In genomic region chr10:78264735-78265134, GRCm38 (mm10) we compare ENCODE assay signal across 18 mouse cellular contexts. TPM values are rescaled to one million over a fixed set of nuclear protein-coding genes. Genes with fewer than 3 reads are reported as not detected.
DNase-seq lines count a peak whose midpoint lies in the region; ATAC-seq and TF ChIP-seq lines count a peak whose summit lies in the region.
"Had no signal": no experiment of that assay in that cellular context is flagged by ENCODE, and none has a peak within 500 bp of the region (broad histone marks: within the 10 kb centered on the region; RNA-seq: fewer than 3 reads in every experiment).

No protein-coding gene starts in this region.

- no peaks in the 10 kb centered on the region for H3K36me3 ChIP-seq in CH12.LX (replicated peaks in 1 of 2; ENCODE audit: control insufficient read depth in 1 of 2, insufficient read depth in 1 of 2, low read length in 1 of 2)
- no peaks in the 10 kb centered on the region for H3K36me3 ChIP-seq in liver, postnatal 0 days (replicated peaks; ENCODE audit: insufficient read depth, low read length)
- H3K36me3 ChIP-seq: heart, embryonic 10.5 days; hindbrain, embryonic 10.5 days; intestine, embryonic 15.5 days; limb, embryonic 10.5 days had no signal

- peak; percentile 72 for ATAC-seq in liver, postnatal 0 days
- ATAC-seq in erythroid progenitor cell, adult 5-6 weeks (replicated peaks; ENCODE audit: low FRiP score, poor library complexity, severe bottlenecking): no peak
- ATAC-seq: forebrain, embryonic 13.5 days; intestine, embryonic 15.5 days had no signal

- in situ Hi-C loops in CH12.LX (cut with MboI; ENCODE audit: low pct_ligation_motif_present, low pct_unique_long_range_greater_than_20kb, low sequenced_read_pairs): no loop called here

- no peak for TF ChIP-seq POLR2A in CH12.LX (IDR thresholded peaks at IDR 0.05; ENCODE audit: low read depth, low read length)

- no peak for TF ChIP-seq CTCF in CH12.LX (conservative IDR thresholded peaks at IDR 0.05 in 1 of 2, IDR thresholded peaks at IDR 0.05 in 1 of 2; ENCODE audit: low read depth in 2 of 2, low read length in 2 of 2)
- TF ChIP-seq CTCF in liver, postnatal 0 days (IDR thresholded peaks at IDR 0.05; ENCODE audit: low read depth): no peak

- peak overlapping the region; percentile 30 for H3K4me2 ChIP-seq in CH12.LX (ENCODE audit: insufficient read depth, low read depth, poor library complexity, severe bottlenecking)
- H3K4me2 ChIP-seq in liver, postnatal 0 days (ENCODE audit: low read depth, low read length): no peak overlapping the region
- H3K4me2 ChIP-seq: forebrain, embryonic 13.5 days; intestine, embryonic 15.5 days had no signal

- TF ChIP-seq EP300 in CH12.LX (IDR thresholded peaks at IDR 0.05; ENCODE audit: low read length): peak; percentile 90
- TF ChIP-seq EP300 in liver, postnatal 0 days (IDR thresholded peaks at IDR 0.05; ENCODE audit: low read depth): 0 out of 2 replicates have a peak, but pooled peaks have one; percentile 18

- no peaks in the 10 kb centered on the region for H3K79me2 ChIP-seq in CH12.LX (replicated peaks; ENCODE audit: control insufficient read depth, extremely low read depth, insufficient read depth, poor library complexity, severe bottlenecking)

- H3K27ac ChIP-seq in CH12.LX (ENCODE audit: insufficient read depth, low read depth): peak overlapping the region; percentile 84
- 0 out of 2 replicates have a peak overlapping the region, but pooled peaks have one; percentile 29 for H3K27ac ChIP-seq in liver, postnatal 0 days (ENCODE audit: low read depth)
- H3K27ac ChIP-seq: forebrain, embryonic 13.5 days; heart, embryonic 10.5 days; hindbrain, embryonic 10.5 days; intestine, embryonic 15.5 days; limb, embryonic 10.5 days; stomach, postnatal 0 days had no signal

- peaks cover 21% of the 10 kb centered on the region for H3K9me3 ChIP-seq in CH12.LX (replicated peaks; ENCODE audit: low read length)
- H3K9me3 ChIP-seq in liver, postnatal 0 days (ENCODE audit: low read length): no peaks in the 10 kb centered on the region
- H3K9me3 ChIP-seq: forebrain, embryonic 13.5 days; heart, embryonic 10.5 days; hindbrain, embryonic 10.5 days; intestine, embryonic 15.5 days; limb, embryonic 10.5 days had no signal

- peaks cover 13 to 37% of the 10 kb centered on the region in 2 experiments for H3K4me1 ChIP-seq in CH12.LX (ENCODE audit: control insufficient read depth in 1 of 2, insufficient read depth in 2 of 2)
- H3K4me1 ChIP-seq in liver, postnatal 0 days (ENCODE audit: insufficient read depth): peaks cover 3% of the 10 kb centered on the region; the same call in 1 of the 2 replicates
- H3K4me1 ChIP-seq: forebrain, embryonic 13.5 days; intestine, embryonic 15.5 days had no signal

- no peaks in the 10 kb centered on the region for H3K27me3 ChIP-seq in CH12.LX (replicated peaks)
- H3K27me3 ChIP-seq in liver, postnatal 0 days (ENCODE audit: insufficient read depth, low read length): no peaks in the 10 kb centered on the region
- H3K27me3 ChIP-seq: forebrain, embryonic 13.5 days; intestine, embryonic 15.5 days had no signal

- H3K4me3 ChIP-seq in CH12.LX (replicated peaks in 1 of 3; ENCODE audit: low read depth in 2 of 3, low read length in 2 of 3, poor library complexity in 1 of 3): no peak overlapping the region
- no peak overlapping the region for H3K4me3 ChIP-seq in liver, postnatal 0 days (ENCODE audit: low read depth, low read length)
- H3K4me3 ChIP-seq: forebrain, embryonic 13.5 days; heart, embryonic 10.5 days; hindbrain, embryonic 10.5 days; intestine, embryonic 15.5 days; limb, embryonic 10.5 days had no signal

- 0 out of 2 replicates have a peak overlapping the region, but pooled peaks have one; percentile 27 for H3K9ac ChIP-seq in CH12.LX (ENCODE audit: insufficient read depth, low read depth)
- no peak overlapping the region for H3K9ac ChIP-seq in liver, postnatal 0 days (replicated peaks)
- H3K9ac ChIP-seq: forebrain, embryonic 13.5 days; intestine, embryonic 15.5 days had no signal

- no peak; the same call in 1 of the 2 replicates for TF ChIP-seq RAD21 in CH12.LX (IDR thresholded peaks at IDR 0.05; ENCODE audit: low read depth, low read length)

- DNase-seq in CH12.LX (ENCODE audit: extremely low read depth): peak; percentile 97
- peak; percentile 10 for DNase-seq in brain, adult 2 months (ENCODE audit: low read depth, low spot score)
- DNase-seq in liver, postnatal 0 days: peak; percentile 55
- DNase-seq in spleen, postnatal 14 days (ENCODE audit: low spot score in 2 of 2): peak; percentile 18 to 27
- DNase-seq in urinary bladder, postnatal 14 days (ENCODE audit: low spot score): no peak
- no peak for DNase-seq in layer of hippocampus, postnatal 25 days (ENCODE audit: extremely low spot score in 1 of 2, low spot score in 1 of 2)
- DNase-seq: adrenal gland, postnatal 14 days; cerebellum, postnatal 25 days; kidney, postnatal 10 days; layer of hippocampus, postnatal 36 days; lung, adult 2 months had no signal

- 39% methylated on average over 3 of the region's 3 CpGs for WGBS in liver, postnatal 0 days (ENCODE audit: insufficient replicate concordance)

- dilution Hi-C loops in CH12.LX (cut with MboI; ENCODE audit: extremely low pct_ligation_motif_present, extremely low pct_unique_long_range_greater_than_20kb, low sequenced_read_pairs): no loop called here

TF ChIP-seq in CH12.LX, 34 proteins besides CTCF, POLR2A, EP300 and RAD21:
- TF ChIP-seq JUND (conservative IDR thresholded peaks at IDR 0.05; ENCODE audit: low read depth, low read length): no peak
- no peak for TF ChIP-seq USF2 (conservative IDR thresholded peaks at IDR 0.05; ENCODE audit: low read depth, low read length)
- TF ChIP-seq BHLHE40 (IDR thresholded peaks at IDR 0.05; ENCODE audit: low read depth, low read length): peak; percentile 85
- no peak for TF ChIP-seq PAX5 (IDR thresholded peaks at IDR 0.05; ENCODE audit: low read length)
- TF ChIP-seq POLR2AphosphoS2 (IDR thresholded peaks at IDR 0.05; ENCODE audit: low read depth, low read length): no peak
- no peak; the same call in 1 of the 2 replicates for TF ChIP-seq JUN (IDR thresholded peaks at IDR 0.05; ENCODE audit: insufficient read depth, low read depth, low read length)
- no peak for TF ChIP-seq GABPA (IDR thresholded peaks at IDR 0.05; ENCODE audit: insufficient replicate concordance, low read depth, low read length)
- peak; percentile 82 for TF ChIP-seq IRF4 (IDR thresholded peaks at IDR 0.05; ENCODE audit: low read depth, low read length)
- no peak; the same call in 1 of the 2 replicates for TF ChIP-seq ZMIZ1 (IDR thresholded peaks at IDR 0.05; ENCODE audit: low read depth, low read length)
- no peak for TF ChIP-seq ZC3H11A (IDR thresholded peaks at IDR 0.05; ENCODE audit: low read depth, low read length)
- 0 out of 2 replicates have a peak, but pooled peaks have one; percentile 14 for TF ChIP-seq NRF1 (IDR thresholded peaks at IDR 0.05; ENCODE audit: low read depth, low read length)
- no peak; the same call in 1 of the 2 replicates for TF ChIP-seq SMC3 (IDR thresholded peaks at IDR 0.05; ENCODE audit: low read depth, low read length)
- TF ChIP-seq CHD1 (IDR thresholded peaks at IDR 0.05; ENCODE audit: low read depth, low read length): no peak
- TF ChIP-seq MEF2A (IDR thresholded peaks at IDR 0.05; ENCODE audit: borderline replicate concordance, low read depth, low read length): peak; percentile 89
- TF ChIP-seq ETS1 (conservative IDR thresholded peaks at IDR 0.05; ENCODE audit: low read depth, low read length): peak; percentile 91
- peak; percentile 66 for TF ChIP-seq HCFC1 (IDR thresholded peaks at IDR 0.05; ENCODE audit: low read depth, low read length)
- no peak; the same call in 1 of the 2 replicates for TF ChIP-seq MAX (IDR thresholded peaks at IDR 0.05; ENCODE audit: low read length)
- no peak for TF ChIP-seq NELFE (IDR thresholded peaks at IDR 0.05; ENCODE audit: low read depth, low read length)
- no peak for TF ChIP-seq MXI1 (IDR thresholded peaks at IDR 0.05; ENCODE audit: low read depth, low read length)
- peak; percentile 62 for TF ChIP-seq MAZ (IDR thresholded peaks at IDR 0.05; ENCODE audit: low read depth, low read length)
- peak; percentile 51; the same call in 1 of the 2 replicates for TF ChIP-seq TBP (conservative IDR thresholded peaks at IDR 0.05; ENCODE audit: low read depth, low read length)
- peak; percentile 70; the same call in 1 of the 2 replicates for TF ChIP-seq MAFK (IDR thresholded peaks at IDR 0.05; ENCODE audit: insufficient replicate concordance, low read length)
- TF ChIP-seq ZKSCAN1 (IDR thresholded peaks at IDR 0.05; ENCODE audit: borderline replicate concordance, low read depth, low read length): no peak
- peak; percentile 59; the same call in 1 of the 2 replicates for TF ChIP-seq MYC (IDR thresholded peaks at IDR 0.05; ENCODE audit: low read depth, low read length)
- peak; percentile 99 for TF ChIP-seq TCF12 (IDR thresholded peaks at IDR 0.05; ENCODE audit: low read depth, low read length)
- TF ChIP-seq UBTF (IDR thresholded peaks at IDR 0.05; ENCODE audit: low read depth, low read length): no peak
- TF ChIP-seq E2F4 (IDR thresholded peaks at IDR 0.05; ENCODE audit: insufficient replicate concordance, low read depth, low read length): no peak
- 0 out of 2 replicates have a peak, but pooled peaks have one; percentile 34 for TF ChIP-seq RCOR1 (conservative IDR thresholded peaks at IDR 0.05; ENCODE audit: low read depth, low read length)
- peak; percentile 55; the same call in 1 of the 2 replicates for TF ChIP-seq CHD2 (IDR thresholded peaks at IDR 0.05; ENCODE audit: low read length)
- peak; percentile 66; the same call in 1 of the 2 replicates for TF ChIP-seq ELF1 (IDR thresholded peaks at IDR 0.05; ENCODE audit: low read depth, low read length)
- no peak for TF ChIP-seq USF1 (IDR thresholded peaks at IDR 0.05; ENCODE audit: low read depth, low read length)
- TF ChIP-seq SIN3A (IDR thresholded peaks at IDR 0.05; ENCODE audit: low read length): peak; percentile 87
- TF ChIP-seq ZNF384 (IDR thresholded peaks at IDR 0.05; ENCODE audit: low read depth, low read length): no peak
- TF ChIP-seq KAT2A (IDR thresholded peaks at IDR 0.05; ENCODE audit: insufficient replicate concordance, low read length): no peak

RNA-seq across cellular contexts. Expression of gene Trappc10, which starts 20.3 kb away (rescaled TPM):
- total RNA-seq in CH12.LX (2012; rRNA removed) (22.1 and 23.4 TPM in 2 replicates), CH12.LX (2014; rRNA removed) (24.7 and 26.5 TPM in 2 replicates)
- polyA plus RNA-seq in CH12.LX (2012; ENCODE audit: insufficient read length, low read depth): 21.2 and 26.7 TPM in 2 replicates
- 13.9 and 14.7 TPM in 2 replicates for polyA plus RNA-seq in liver, postnatal 0 days (2015; fragmentation: Nextera tagmentation; extraction: Ambion mirVana)
- total RNA-seq in erythroid progenitor cell, adult 5-6 weeks (2015; ENCODE audit: low replicate concordance): 127 and 132 TPM in 2 replicates
- 81.0 and 108 TPM in 2 replicates for total RNA-seq in erythroid progenitor cell, adult 5-6 weeks (2017; ENCODE audit: low replicate concordance)
- total RNA-seq in layer of hippocampus, postnatal 25 days (2021): 10 to 100 TPM; 79.5 to 80.8 TPM

Comparison
In these comparisons a context has a peak if more than half of its experiments do, and no peak if none do; other contexts are left out.
1. DNase-seq: peak in CH12.LX (single experiment), brain, adult 2 months (single experiment), liver, postnatal 0 days (single experiment) and spleen, postnatal 14 days (2 of 2); none in urinary bladder, postnatal 14 days (single experiment) and layer of hippocampus, postnatal 25 days (0 of 2).